Mouse (Mus musculus) hindbrain, embryonic 14.5 days (tissue): Measurements from ENCODE around the gene Trh. TPM values are rescaled to one million over a fixed set of nuclear protein-coding genes. Genes with fewer than 3 reads are reported as not detected.

ENCODE experiments used
- ATAC-seq: fragments of 200-750 bp; cut with Nextera tagmentation; 2 replicates; pipeline ENCODE4 v1.8.0; 2017; ENCODE audit warnings: moderate number of reproducible peaks, mild to moderate bottlenecking, moderate TSS enrichment, moderate library complexity; ENCODE audit not compliant: low FRiP score
- DNase-seq: peaks from one replicate; pipeline ENCODE4 v3.0.0-alpha.2; 2015; ENCODE audit warnings: low spot score
- H3K27ac ChIP-seq: fragments of 300-500 bp; sonication (generic); 2 replicates; pipeline ENCODE4 v1.5.1; 2014; ENCODE audit warnings: mild to moderate bottlenecking, moderate library complexity
- H3K27me3 ChIP-seq: fragments of 300-500 bp; sonication (generic); 2 replicates; pipeline ENCODE4 v1.6.1; 2014; ENCODE audit warnings: mild to moderate bottlenecking, low read length, mixed read lengths; ENCODE audit not compliant: control insufficient read depth, insufficient read depth
- H3K36me3 ChIP-seq: fragments of 300-500 bp; sonication (generic); replicated peaks from 2 replicates; pipeline ENCODE4 v1.6.1; 2014; ENCODE audit not compliant: control insufficient read depth, insufficient read depth
- H3K4me1 ChIP-seq: fragments of 300-500 bp; sonication (generic); replicated peaks from 2 replicates; pipeline ENCODE4 v1.6.1; 2014; ENCODE audit warnings: antibody characterized with exemption, low read length, mixed read lengths; ENCODE audit not compliant: control insufficient read depth, insufficient read depth
- H3K4me2 ChIP-seq: fragments of 300-500 bp; sonication (generic); replicated peaks from 2 replicates; pipeline ENCODE4 v1.6.1; 2014; ENCODE audit warnings: mild to moderate bottlenecking, moderate library complexity
- H3K4me3 ChIP-seq: fragments of 300-500 bp; sonication (generic); replicated peaks from 2 replicates; pipeline ENCODE4 v1.5.1; 2014; ENCODE audit warnings: mild to moderate bottlenecking, low read length
- H3K9ac ChIP-seq: fragments of 300-500 bp; sonication (generic); 2 replicates; pipeline ENCODE4 v1.6.1; 2014
- H3K9me3 ChIP-seq: fragments of 300-500 bp; sonication (generic); 2 replicates; pipeline ENCODE4 v1.6.1; 2016; ENCODE audit warnings: low read length; ENCODE audit not compliant: control insufficient read depth
- WGBS: fragments of 180-500 bp; shearing (Covaris S2); extraction: QIAGEN DNeasy Blood & Tissue Kit; methylation state at CpG from one replicate; pipeline ENCODE4 v1.1.7; 2014; 5-methylcytosine and 5-hydroxymethylcytosine counted together
- polyA plus RNA-seq: library from polyadenylated mRNA; unstranded; fragments of >200 nt; fragmentation: Nextera tagmentation; extraction: Ambion mirVana; gene quantifications from 2 replicates; pipeline ENCODE4 v1.2.1, GENCODE M21; 2014

Gene Trh
- polyA plus RNA-seq, 1 experiment from 2014 or later = 2.3 TPM

GRCm38 (mm10) chr6:92268001-92268400 is 23.6 kb upstream of the Trh start:
- Histone ChIP-seq H3K9ac (no peak overlapping the region), H3K36me3 (no peaks in the 10 kb centered on the region), H3K9me3 (no peaks in the 10 kb centered on the region), H3K27ac (no peak overlapping the region), H3K4me3 (no peak overlapping the region), H3K4me1 (no peaks in the 10 kb centered on the region), H3K4me2 (no peak overlapping the region), H3K27me3 (no peaks in the 10 kb centered on the region)
- DNase-seq (no peak), ATAC-seq (no peak)
- 86% methylated on average over 1 of the region's 1 CpGs for WGBS

GRCm38 (mm10) chr6:92261162-92261843 is 16.9 kb upstream of the Trh start:
- no peak overlapping the region for H3K4me3 ChIP-seq
- no peak overlapping the region for H3K4me2 ChIP-seq
- WGBS = 70% methylated on average over 4 of the region's 4 CpGs
- no peaks in the 10 kb centered on the region for H3K27me3 ChIP-seq
- no peak overlapping the region for H3K27ac ChIP-seq
- H3K9ac ChIP-seq = no peak overlapping the region
- H3K4me1 ChIP-seq = no peaks in the 10 kb centered on the region
- no peaks in the 10 kb centered on the region for H3K36me3 ChIP-seq
- H3K9me3 ChIP-seq = no peaks in the 10 kb centered on the region
- no peak for DNase-seq
- no peak for ATAC-seq

- Histone ChIP-seq H3K9ac (no peak overlapping the region), H3K4me1 (no peaks in the 10 kb centered on the region), H3K9me3 (no peaks in the 10 kb centered on the region; the same call in 1 of the 2 replicates), H3K36me3 (no peaks in the 10 kb centered on the region), H3K4me3 (no peak overlapping the region), H3K4me2 (no peak overlapping the region), H3K27ac (no peak overlapping the region), H3K27me3 (no peaks in the 10 kb centered on the region)
- DNase-seq (no peak), ATAC-seq (no peak)
These were observed 10.9 kb upstream of the Trh start for GRCm38 (mm10) chr6:92255346-92255745.

- H3K4me1 ChIP-seq = no peaks in the 10 kb centered on the region
- DNase-seq (no peak), ATAC-seq (no peak)
- no peak overlapping the region for H3K9ac ChIP-seq
- 86% methylated on average over 3 of the region's 3 CpGs for WGBS
- no peak overlapping the region for H3K4me2 ChIP-seq
- no peaks in the 10 kb centered on the region for H3K27me3 ChIP-seq
- H3K4me3 ChIP-seq = no peak overlapping the region
- no peak overlapping the region for H3K27ac ChIP-seq
- H3K36me3 ChIP-seq = no peaks in the 10 kb centered on the region
- no peaks in the 10 kb centered on the region; the same call in 1 of the 2 replicates for H3K9me3 ChIP-seq
These were observed 8.9 kb upstream of the Trh start for GRCm38 (mm10) chr6:92253253-92253870.

GRCm38 (mm10) chr6:92247215-92247919 is 2.9 kb upstream of the Trh start:
- ATAC-seq (no peak), DNase-seq (no peak)
- no peak overlapping the region for H3K4me2 ChIP-seq
- no peak overlapping the region for H3K27ac ChIP-seq
- no peaks in the 10 kb centered on the region for H3K36me3 ChIP-seq
- H3K4me1 ChIP-seq = no peaks in the 10 kb centered on the region
- H3K9ac ChIP-seq = no peak overlapping the region
- WGBS = 14% methylated on average over 7 of the region's 7 CpGs
- peaks cover 25% of the 10 kb centered on the region for H3K27me3 ChIP-seq
- H3K4me3 ChIP-seq = no peak overlapping the region
- no peaks in the 10 kb centered on the region for H3K9me3 ChIP-seq

- no peak overlapping the region for H3K27ac ChIP-seq
- no peaks in the 10 kb centered on the region for H3K9me3 ChIP-seq
- H3K4me1 ChIP-seq = no peaks in the 10 kb centered on the region
- ATAC-seq = no peak
- H3K36me3 ChIP-seq = no peaks in the 10 kb centered on the region
- 5% methylated on average over 3 of the region's 3 CpGs for WGBS
- H3K9ac ChIP-seq = no peak overlapping the region
- H3K4me3 ChIP-seq = no peak overlapping the region
- H3K27me3 ChIP-seq = peaks cover 25% of the 10 kb centered on the region
- H3K4me2 ChIP-seq = no peak overlapping the region
- no peak for DNase-seq
These were observed 1.9 kb upstream of the Trh start for GRCm38 (mm10) chr6:92246335-92246734.

- Histone ChIP-seq H3K27me3 (peaks cover 25% of the 10 kb centered on the region), H3K27ac (no peak overlapping the region), H3K36me3 (no peaks in the 10 kb centered on the region), H3K4me1 (no peaks in the 10 kb centered on the region), H3K9me3 (no peaks in the 10 kb centered on the region), H3K4me2 (no peak overlapping the region), H3K9ac (no peak overlapping the region), H3K4me3 (no peak overlapping the region)
- ATAC-seq (peak; percentile 94), DNase-seq (peak; percentile 42)
- WGBS = 71% methylated on average over 3 of the region's 3 CpGs
These were observed 3.1 kb downstream of the Trh start for GRCm38 (mm10) chr6:92241178-92241906.

- Histone ChIP-seq H3K9me3 (no peaks in the 10 kb centered on the region), H3K4me2 (no peak overlapping the region), H3K9ac (no peak overlapping the region), H3K27ac (no peak overlapping the region), H3K27me3 (no peaks in the 10 kb centered on the region), H3K4me1 (no peaks in the 10 kb centered on the region), H3K36me3 (no peaks in the 10 kb centered on the region), H3K4me3 (no peak overlapping the region)
- no peak for DNase-seq
- WGBS = 66% methylated on average over 12 of the region's 12 CpGs
- no peak for ATAC-seq
These were observed 9.4 kb downstream of the Trh start for GRCm38 (mm10) chr6:92235036-92235435.

GRCm38 (mm10) chr6:92231762-92232161 is 12.7 kb downstream of the Trh start:
- Histone ChIP-seq H3K9ac (no peak overlapping the region), H3K4me1 (no peaks in the 10 kb centered on the region), H3K27me3 (no peaks in the 10 kb centered on the region), H3K27ac (no peak overlapping the region), H3K36me3 (no peaks in the 10 kb centered on the region), H3K4me2 (no peak overlapping the region), H3K9me3 (no peaks in the 10 kb centered on the region), H3K4me3 (no peak overlapping the region)
- DNase-seq (no peak), ATAC-seq (no peak)
- 75% methylated on average over 4 of the region's 4 CpGs for WGBS
